Mouse (Mus musculus) liver, embryonic 14.5 days (tissue): ENCODE data around the gene Msmb.
"Not testable (repeated sequence)": the region's sequence is repeated elsewhere in the genome, so short reads cannot be mapped to it uniquely, and the experiment has no call there.

Experiments used
- CTCF ChIP-seq: IDR thresholded peaks from 2 replicates; pipeline ENCODE4 v1.5.1; 2016; ENCODE audit warnings: antibody characterized with exemption, low read depth, control low read depth
- EP300 ChIP-seq: IDR thresholded peaks from 2 replicates; pipeline ENCODE4 v1.6.1; 2016; ENCODE audit warnings: antibody characterized with exemption, low read depth

GRCm38 (mm10) chr14:32136467-32136866 is 5.4 kb upstream of the Msmb start:
- not testable (repeated sequence) for TF ChIP-seq EP300, CTCF
